Mouse (Mus musculus) liver, postnatal 0 days (tissue): ENCODE data around the gene Syne3. TPM values are rescaled to one million over a fixed set of nuclear protein-coding genes. Genes with fewer than 3 reads are reported as not detected.

Experiments
- ATAC-seq: fragments of 200-750 bp; cut with Nextera tagmentation; 2 replicates; pipeline ENCODE4 v1.8.0; 2017; ENCODE audit warnings: mild to moderate bottlenecking, moderate library complexity
- DNase-seq: peaks from one replicate; pipeline ENCODE4 v3.0.0-alpha.2; 2016
- H3K27ac ChIP-seq: fragments of 300-500 bp; sonication (generic); 2 replicates; pipeline ENCODE4 v1.5.1; 2014; ENCODE audit warnings: antibody characterized with exemption, moderate library complexity, mild to moderate bottlenecking, low read depth
- H3K27me3 ChIP-seq: fragments of 300-500 bp; sonication (generic); 2 replicates; pipeline ENCODE4 v1.6.1; 2014; ENCODE audit warnings: low read length, control low read depth, mixed read lengths; ENCODE audit not compliant: insufficient read depth
- H3K36me3 ChIP-seq: fragments of 300-500 bp; sonication (generic); replicated peaks from 2 replicates; pipeline ENCODE4 v1.6.1; 2014; ENCODE audit warnings: mild to moderate bottlenecking, control low read depth, low read length, moderate library complexity, mixed read lengths; ENCODE audit not compliant: insufficient read depth
- H3K4me1 ChIP-seq: fragments of 300-500 bp; sonication (generic); 2 replicates; pipeline ENCODE4 v1.6.1; 2014; ENCODE audit warnings: antibody characterized with exemption, mild to moderate bottlenecking, control low read depth; ENCODE audit not compliant: insufficient read depth
- H3K4me2 ChIP-seq: fragments of 300-500 bp; sonication (generic); 2 replicates; pipeline ENCODE4 v1.6.1; 2014; ENCODE audit warnings: low read depth, mild to moderate bottlenecking, low read length, moderate library complexity, mixed read lengths
- H3K4me3 ChIP-seq: fragments of 300-500 bp; sonication (generic); 2 replicates; pipeline ENCODE4 v1.5.1; 2014; ENCODE audit warnings: low read depth, low read length
- H3K9ac ChIP-seq: fragments of 300-500 bp; sonication (generic); replicated peaks from 2 replicates; pipeline ENCODE4 v1.6.1; 2014; ENCODE audit warnings: mild to moderate bottlenecking, moderate library complexity
- H3K9me3 ChIP-seq: fragments of 300-500 bp; sonication (generic); 2 replicates; pipeline ENCODE4 v1.6.1; 2016; ENCODE audit warnings: mild to moderate bottlenecking, control low read depth, low read length, mixed read lengths
- CTCF ChIP-seq: sonication (generic); IDR thresholded peaks from 2 replicates; pipeline ENCODE4 v1.5.1; 2016; ENCODE audit warnings: antibody characterized with exemption, low read depth
- EP300 ChIP-seq: IDR thresholded peaks from 2 replicates; pipeline ENCODE4 v1.6.1; 2016; ENCODE audit warnings: antibody characterized with exemption, low read depth, mild to moderate bottlenecking
- WGBS: fragments of 180-500 bp; shearing (Covaris S2); extraction: QIAGEN DNeasy Blood & Tissue Kit; methylation state at CpG from one replicate; pipeline ENCODE4 v1.1.7; 2014; ENCODE audit not compliant: insufficient replicate concordance; 5-methylcytosine and 5-hydroxymethylcytosine counted together
- polyA plus RNA-seq: library from polyadenylated mRNA; unstranded; fragments of >200 nt; fragmentation: Nextera tagmentation; extraction: Ambion mirVana; gene quantifications from 2 replicates; pipeline ENCODE4 v1.2.1, GENCODE M21; 2015

The Syne3 gene
- polyA plus RNA-seq, 1 experiment from 2014 or later = 2.3 TPM

GRCm38 (mm10) chr12:105027323-105027991 is 17.8 kb upstream of the Syne3 start:
- peak; percentile 96 for TF ChIP-seq CTCF
- peak; percentile 96 for TF ChIP-seq EP300
- H3K27ac ChIP-seq = peak overlapping the region; percentile 91
- peaks cover 10% of the 10 kb centered on the region for H3K36me3 ChIP-seq
- no peaks in the 10 kb centered on the region for H3K9me3 ChIP-seq
- no peak overlapping the region for H3K9ac ChIP-seq
- DNase-seq (peak; percentile 93), ATAC-seq (peak; percentile 38)
- H3K4me1 ChIP-seq = peaks cover 24% of the 10 kb centered on the region
- WGBS = 13% methylated on average over 15 of the region's 15 CpGs
- no peak overlapping the region for H3K4me3 ChIP-seq
- H3K27me3 ChIP-seq = no peaks in the 10 kb centered on the region
- peak overlapping the region; percentile 36; the same call in 1 of the 2 replicates for H3K4me2 ChIP-seq

GRCm38 (mm10) chr12:105025947-105026586 is 16.5 kb upstream of the Syne3 start:
- Histone ChIP-seq H3K4me1 (peaks cover 33% of the 10 kb centered on the region), H3K9me3 (no peaks in the 10 kb centered on the region), H3K9ac (peak overlapping the region; percentile 28; the same call in 1 of the 2 replicates), H3K36me3 (peaks cover 10% of the 10 kb centered on the region), H3K27ac (peak overlapping the region; percentile 91), H3K27me3 (no peaks in the 10 kb centered on the region), H3K4me3 (no peak overlapping the region), H3K4me2 (peak overlapping the region; percentile 61)
- 32% methylated on average over 10 of the region's 10 CpGs for WGBS
- TF ChIP-seq EP300 = no peak; the same call in 1 of the 2 replicates
- TF ChIP-seq CTCF = peak; percentile 55
- peak; percentile 57 for ATAC-seq
- peak; percentile 59 for DNase-seq

- peak overlapping the region; percentile 91 for H3K27ac ChIP-seq
- peaks cover 31% of the 10 kb centered on the region for H3K4me1 ChIP-seq
- H3K27me3 ChIP-seq = no peaks in the 10 kb centered on the region
- peak overlapping the region; percentile 61 for H3K4me2 ChIP-seq
- DNase-seq (peak; percentile 82), ATAC-seq (peak; percentile 75)
- TF ChIP-seq CTCF (peak; percentile 91), EP300 (peak; percentile 96)
- H3K36me3 ChIP-seq = peaks cover 10% of the 10 kb centered on the region
- 28% methylated on average over 8 of the region's 8 CpGs for WGBS
- H3K4me3 ChIP-seq = no peak overlapping the region
- no peak overlapping the region; the same call in 1 of the 2 replicates for H3K9ac ChIP-seq
- no peaks in the 10 kb centered on the region for H3K9me3 ChIP-seq
Measured at GRCm38 (mm10) chr12:105025271-105025946, 15.8 kb upstream of the Syne3 start.

GRCm38 (mm10) chr12:105022776-105023175 is 13.2 kb upstream of the Syne3 start:
- ATAC-seq (no peak), DNase-seq (no peak)
- WGBS = 93% methylated on average over 9 of the region's 9 CpGs
- no peak overlapping the region for H3K9ac ChIP-seq
- no peaks in the 10 kb centered on the region for H3K36me3 ChIP-seq
- TF ChIP-seq EP300 = no peak
- H3K4me3 ChIP-seq = no peak overlapping the region
- H3K4me1 ChIP-seq = peaks cover 36% of the 10 kb centered on the region
- H3K9me3 ChIP-seq = no peaks in the 10 kb centered on the region
- no peak overlapping the region for H3K27ac ChIP-seq
- no peak overlapping the region for H3K4me2 ChIP-seq
- H3K27me3 ChIP-seq = no peaks in the 10 kb centered on the region

- Histone ChIP-seq H3K9me3 (no peaks in the 10 kb centered on the region), H3K4me2 (peak overlapping the region; percentile 53), H3K27me3 (no peaks in the 10 kb centered on the region), H3K4me1 (peaks cover 36% of the 10 kb centered on the region), H3K36me3 (no peaks in the 10 kb centered on the region), H3K4me3 (no peak overlapping the region), H3K9ac (no peak overlapping the region), H3K27ac (no peak overlapping the region)
- DNase-seq (peak; percentile 59), ATAC-seq (no peak)
- no peak for TF ChIP-seq EP300
- TF ChIP-seq CTCF = no peak
- 28% methylated on average over 7 of the region's 7 CpGs for WGBS
Measured at GRCm38 (mm10) chr12:105022141-105022540, 12.5 kb upstream of the Syne3 start.
